Mouse (Mus musculus) E14TG2a.4 (cell line): ENCODE data around the gene Usp5.

Experiments used
- CTCF ChIP-seq: conservative IDR thresholded peaks from 2 replicates; pipeline ENCODE4 v1.5.1; 2014; ENCODE audit warnings: low read length
- NANOG ChIP-seq: IDR thresholded peaks from 2 replicates; pipeline ENCODE4 v1.6.1; 2014; ENCODE audit warnings: borderline replicate concordance, low read length, mixed read lengths
- POU5F1 ChIP-seq: IDR thresholded peaks from 2 replicates; pipeline ENCODE4 v1.6.1; 2014; ENCODE audit warnings: low read length, borderline replicate concordance

- TF ChIP-seq CTCF (no peak), POU5F1 (no peak), NANOG (no peak)
These were observed 39.8 kb downstream of the Usp5 start for GRCm38 (mm10) chr6:124789519-124789918.
